ENCODE assay signal across 8 mouse cellular contexts in genomic region chr8:124863163-124863677, GRCm38 (mm10). TPM values are rescaled to one million over a fixed set of nuclear protein-coding genes. Genes with fewer than 3 reads are reported as not detected.
A peak's percentile ranks its signal among the peaks of the same experiment; 100 is the strongest.
DNase-seq lines count a peak whose midpoint lies in the region; ATAC-seq and TF ChIP-seq lines count a peak whose summit lies in the region.

No protein-coding gene starts in this region.

- peak overlapping the region; percentile 94 for H3K4me3 ChIP-seq in liver, adult 2 months (ENCODE audit: insufficient read depth, low read depth, low read length)
- peak overlapping the region; percentile 74 for H3K4me3 ChIP-seq in embryonic facial prominence, embryonic 11.5 days (ENCODE audit: low read depth, low read length)
- H3K4me3 ChIP-seq in intestine, embryonic 16.5 days (ENCODE audit: low read length), result peak overlapping the region; percentile 79
- H3K4me3 ChIP-seq in neural tube, embryonic 13.5 days, result peak overlapping the region; percentile 75

- H3K4me1 ChIP-seq in liver, adult 2 months (ENCODE audit: control insufficient read depth, insufficient read depth, low read length), result peaks cover 6% of the 10 kb centered on the region
- H3K4me1 ChIP-seq in embryonic facial prominence, embryonic 11.5 days (ENCODE audit: control insufficient read depth, insufficient read depth, low read length), result no peaks in the 10 kb centered on the region
- peaks cover 16% of the 10 kb centered on the region; the same call in 1 of the 2 replicates for H3K4me1 ChIP-seq in intestine, embryonic 16.5 days (ENCODE audit: control insufficient read depth, insufficient read depth, low read length)
- H3K4me1 ChIP-seq in neural tube, embryonic 13.5 days (replicated peaks), result peaks cover 30% of the 10 kb centered on the region

- H3K9me3 ChIP-seq in embryonic facial prominence, embryonic 11.5 days (replicated peaks; ENCODE audit: control insufficient read depth, low read length), result no peaks in the 10 kb centered on the region
- no peaks in the 10 kb centered on the region for H3K9me3 ChIP-seq in intestine, embryonic 16.5 days (ENCODE audit: control insufficient read depth, low read length)
- H3K9me3 ChIP-seq in neural tube, embryonic 13.5 days, result no peaks in the 10 kb centered on the region

- H3K27me3 ChIP-seq in liver, adult 2 months (ENCODE audit: control insufficient read depth, insufficient read depth, low read length), result no peaks in the 10 kb centered on the region
- no peaks in the 10 kb centered on the region for H3K27me3 ChIP-seq in embryonic facial prominence, embryonic 11.5 days (ENCODE audit: control insufficient read depth, insufficient read depth, low read length)
- H3K27me3 ChIP-seq in intestine, embryonic 16.5 days (replicated peaks; ENCODE audit: control insufficient read depth, insufficient read depth, low read length), result no peaks in the 10 kb centered on the region
- H3K27me3 ChIP-seq in neural tube, embryonic 13.5 days, result no peaks in the 10 kb centered on the region

- DNase-seq in liver, adult 2 months (ENCODE audit: extremely low read depth, low read depth, low spot score), result no peak
- DNase-seq in liver, result no peak
- DNase-seq in embryonic facial prominence, embryonic 11.5 days (ENCODE audit: low spot score), result no peak
- DNase-seq in urinary bladder, postnatal 36 days (ENCODE audit: low spot score in 2 of 2), result no peak
- DNase-seq in embryo, embryonic 10.5 days (ENCODE audit: low spot score), result no peak
- no peak for DNase-seq in cerebellum, adult 8-10 months

- H3K4me2 ChIP-seq in embryonic facial prominence, embryonic 11.5 days (ENCODE audit: low read depth, low read length), result peak overlapping the region; percentile 69
- peak overlapping the region; percentile 77 for H3K4me2 ChIP-seq in intestine, embryonic 16.5 days (ENCODE audit: low read depth, low read length)
- H3K4me2 ChIP-seq in neural tube, embryonic 13.5 days, result peak overlapping the region; percentile 86

- peak overlapping the region; percentile 96 for H3K9ac ChIP-seq in liver, adult 2 months (ENCODE audit: low read depth, low read length)
- H3K9ac ChIP-seq in embryonic facial prominence, embryonic 11.5 days (replicated peaks; ENCODE audit: low read length), result peak overlapping the region; percentile 98
- peak overlapping the region; percentile 94 for H3K9ac ChIP-seq in intestine, embryonic 16.5 days (ENCODE audit: low read depth, low read length)
- peak overlapping the region; percentile 93 for H3K9ac ChIP-seq in neural tube, embryonic 13.5 days

- peaks cover 41% of the 10 kb centered on the region for H3K79me2 ChIP-seq in liver, adult 2 months (ENCODE audit: control insufficient read depth, insufficient read depth, low read length)

- WGBS in liver, adult 2 months, result under 1% methylated on average over 33 of the region's 33 CpGs
- WGBS in embryonic facial prominence, embryonic 11.5 days, result under 1% methylated on average over 32 of the region's 33 CpGs
- under 1% methylated on average over 33 of the region's 33 CpGs for WGBS in intestine, embryonic 16.5 days
- under 1% methylated on average over 33 of the region's 33 CpGs for WGBS in neural tube, embryonic 13.5 days

- TF ChIP-seq POLR2A in liver, adult 2 months (IDR thresholded peaks at IDR 0.05; ENCODE audit: extremely low read depth, insufficient read depth, low read length), result no peak

- peak; percentile 91 for ATAC-seq in embryonic facial prominence, embryonic 11.5 days (replicated peaks; ENCODE audit: insufficient number of reproducible peaks, low FRiP score, low TSS enrichment, low read depth)
- no peak; the same call in 1 of the 2 replicates for ATAC-seq in intestine, embryonic 16.5 days
- peak; percentile 92 for ATAC-seq in neural tube, embryonic 13.5 days (ENCODE audit: low read depth)

- no peak for TF ChIP-seq CTCF in liver, adult 2 months (IDR thresholded peaks at IDR 0.05; ENCODE audit: low read depth, low read length)

- peaks cover 15% of the 10 kb centered on the region for H3K36me3 ChIP-seq in liver, adult 2 months (ENCODE audit: control insufficient read depth, insufficient read depth, low read length)
- peaks cover 2% of the 10 kb centered on the region for H3K36me3 ChIP-seq in embryonic facial prominence, embryonic 11.5 days (replicated peaks; ENCODE audit: control insufficient read depth, insufficient read depth, low read depth, low read length)
- peaks cover 15% of the 10 kb centered on the region for H3K36me3 ChIP-seq in intestine, embryonic 16.5 days (ENCODE audit: control insufficient read depth, insufficient read depth, low read length)
- H3K36me3 ChIP-seq in neural tube, embryonic 13.5 days, result peaks cover 26% of the 10 kb centered on the region

- peak overlapping the region; percentile 82 for H3K27ac ChIP-seq in liver, adult 2 months (replicated peaks; ENCODE audit: insufficient read depth, low read depth, low read length)
- peak overlapping the region; percentile 89 for H3K27ac ChIP-seq in embryonic facial prominence, embryonic 11.5 days (replicated peaks; ENCODE audit: low read depth, low read length)
- H3K27ac ChIP-seq in intestine, embryonic 16.5 days (ENCODE audit: low read length), result peak overlapping the region; percentile 89
- H3K27ac ChIP-seq in neural tube, embryonic 13.5 days (replicated peaks), result peak overlapping the region; percentile 92

RNA-seq across cellular contexts. Expression of gene 2810004N23Rik, which starts 0.3 kb away (rescaled TPM):
- total RNA-seq in liver, adult 2 months (2014; rRNA removed), result 17.7 and 18.7 TPM in 2 replicates
- polyA plus RNA-seq in liver, adult 2 months (2012; rRNA removed), result 11.5 and 13.1 TPM in 2 replicates
- 50.9 and 51.9 TPM in 2 replicates for polyA plus RNA-seq in embryonic facial prominence, embryonic 11.5 days (2014; fragmentation: Nextera tagmentation; extraction: Ambion mirVana)
- 41.7 and 42.8 TPM in 2 replicates for polyA plus RNA-seq in intestine, embryonic 16.5 days (2015; fragmentation: Nextera tagmentation; extraction: Ambion mirVana)
- 27.2 and 29.7 TPM in 2 replicates for polyA plus RNA-seq in neural tube, embryonic 13.5 days (2015; fragmentation: Nextera tagmentation; extraction: Ambion mirVana)

RNA-seq across cellular contexts. Expression of gene Gnpat, which starts 0.4 kb away (rescaled TPM):
- total RNA-seq in liver, adult 2 months (2014; rRNA removed), result 25.0 and 30.1 TPM in 2 replicates
- 27.5 and 28.7 TPM in 2 replicates for polyA plus RNA-seq in liver, adult 2 months (2012; rRNA removed)
- polyA plus RNA-seq in embryonic facial prominence, embryonic 11.5 days (2014; fragmentation: Nextera tagmentation; extraction: Ambion mirVana), result 117 and 123 TPM in 2 replicates
- polyA plus RNA-seq in intestine, embryonic 16.5 days (2015; fragmentation: Nextera tagmentation; extraction: Ambion mirVana), result 75.4 and 83.6 TPM in 2 replicates
- 80.4 and 82.9 TPM in 2 replicates for polyA plus RNA-seq in neural tube, embryonic 13.5 days (2015; fragmentation: Nextera tagmentation; extraction: Ambion mirVana)

RNA-seq across cellular contexts. Expression of gene Exoc8, which starts 34.3 kb away (rescaled TPM):
- total RNA-seq in liver, adult 2 months (2014; rRNA removed), result 7.0 and 8.3 TPM in 2 replicates
- polyA plus RNA-seq in liver, adult 2 months (2012; rRNA removed), result 4.3 and 4.7 TPM in 2 replicates
- polyA plus RNA-seq in embryonic facial prominence, embryonic 11.5 days (2014; fragmentation: Nextera tagmentation; extraction: Ambion mirVana), result 5.7 and 6.8 TPM in 2 replicates
- polyA plus RNA-seq in intestine, embryonic 16.5 days (2015; fragmentation: Nextera tagmentation; extraction: Ambion mirVana), result 3.2 and 6.0 TPM in 2 replicates
- 12.9 and 13.8 TPM in 2 replicates for polyA plus RNA-seq in neural tube, embryonic 13.5 days (2015; fragmentation: Nextera tagmentation; extraction: Ambion mirVana)

RNA-seq across cellular contexts. Expression of gene Sprtn, which starts 34.5 kb away (rescaled TPM):
- 5.4 and 6.3 TPM in 2 replicates for total RNA-seq in liver, adult 2 months (2014; rRNA removed)
- polyA plus RNA-seq in liver, adult 2 months (2012; rRNA removed), result 4.4 and 4.8 TPM in 2 replicates
- polyA plus RNA-seq in embryonic facial prominence, embryonic 11.5 days (2014; fragmentation: Nextera tagmentation; extraction: Ambion mirVana), result 9.4 and 9.8 TPM in 2 replicates
- 6.1 and 6.7 TPM in 2 replicates for polyA plus RNA-seq in intestine, embryonic 16.5 days (2015; fragmentation: Nextera tagmentation; extraction: Ambion mirVana)
- polyA plus RNA-seq in neural tube, embryonic 13.5 days (2015; fragmentation: Nextera tagmentation; extraction: Ambion mirVana), result 8.5 and 11.4 TPM in 2 replicates
